Mouse (Mus musculus) heart, adult 11 months (tissue): ENCODE measurements at regions not wholly inside any gene's neighbourhood (a gene's known extent, or its start where the extent isn't known, plus 50 kb on each side); places are given as distances from the start of the nearest gene placed in this dataset.

Source experiments
- DNase-seq: peaks from one replicate; pipeline ENCODE4 v3.0.0; 2022

GRCm38 (mm10) chr12:106504285-106504684, 494.3 kb downstream of the Vrk1 start:
- DNase-seq: no peak

DNA sequence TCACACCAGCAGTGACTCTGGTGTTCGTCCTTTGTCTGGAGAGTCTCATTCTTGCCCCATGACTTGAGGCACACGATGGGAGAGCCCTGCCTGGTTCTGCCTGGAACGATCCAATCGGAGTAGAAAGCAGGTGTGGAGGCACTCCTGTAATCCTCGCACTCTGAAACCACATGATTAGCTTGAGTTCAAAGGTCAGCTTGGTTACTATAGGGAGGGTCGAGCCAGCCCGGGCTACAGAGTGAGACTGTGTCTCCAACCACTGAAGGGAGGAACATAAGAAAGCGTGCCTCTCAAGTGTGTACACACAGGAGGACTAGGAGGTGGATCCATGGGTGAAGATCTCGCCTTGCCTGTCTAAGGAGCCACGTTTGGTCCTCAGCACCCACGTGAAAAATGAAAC, 504.0 kb downstream of the Vrk1 start:
- no peak for DNase-seq

- no peak for DNase-seq
Measured at GRCm38 (mm10) chr12:106515257-106515788, 505.3 kb downstream of the Vrk1 start.

DNA sequence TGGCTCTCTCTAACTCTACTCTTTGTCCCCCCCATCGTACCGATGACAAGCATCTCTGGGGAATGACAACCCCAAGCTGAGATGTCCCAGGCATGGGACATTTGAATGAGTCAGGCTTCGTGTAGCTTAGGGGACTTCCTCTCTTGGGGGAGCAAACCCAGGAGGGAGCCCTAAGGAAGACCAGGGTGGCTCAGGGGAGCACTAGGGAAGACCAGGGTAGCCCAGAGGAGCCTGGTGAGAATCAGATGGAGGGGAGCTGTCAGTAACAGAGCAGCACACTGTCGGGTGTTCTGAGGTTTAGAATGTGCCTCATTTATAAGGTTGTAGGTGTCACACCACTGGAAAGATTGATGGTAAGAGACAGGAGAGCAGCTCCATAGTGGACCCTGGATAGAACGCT, 509.1 kb downstream of the Vrk1 start:
- no peak for DNase-seq

GRCm38 (mm10) chr12:106524411-106524810, 514.4 kb downstream of the Vrk1 start:
- DNase-seq: peak; percentile 55

DNA sequence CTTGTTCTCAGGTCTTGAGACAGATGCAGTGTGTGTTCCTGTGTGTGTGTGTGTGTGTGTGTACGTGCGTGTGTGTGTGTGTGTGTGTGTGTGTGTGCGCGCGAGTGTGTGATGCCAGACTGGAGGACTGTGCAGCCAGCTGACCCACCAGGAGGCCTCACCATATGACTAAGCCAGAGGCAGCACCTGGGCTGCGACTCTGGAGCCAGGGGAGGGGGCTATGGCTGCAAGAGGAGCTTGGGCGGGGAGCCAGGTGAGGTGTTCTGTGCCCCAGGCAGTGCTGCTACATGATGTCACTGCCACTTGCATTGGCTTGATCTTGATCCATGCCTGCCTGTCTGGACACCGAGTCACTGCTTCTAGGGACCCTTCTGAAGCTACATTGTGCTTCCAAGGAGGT, 517.1 kb downstream of the Vrk1 start:
- peak; percentile 67 for DNase-seq

DNA sequence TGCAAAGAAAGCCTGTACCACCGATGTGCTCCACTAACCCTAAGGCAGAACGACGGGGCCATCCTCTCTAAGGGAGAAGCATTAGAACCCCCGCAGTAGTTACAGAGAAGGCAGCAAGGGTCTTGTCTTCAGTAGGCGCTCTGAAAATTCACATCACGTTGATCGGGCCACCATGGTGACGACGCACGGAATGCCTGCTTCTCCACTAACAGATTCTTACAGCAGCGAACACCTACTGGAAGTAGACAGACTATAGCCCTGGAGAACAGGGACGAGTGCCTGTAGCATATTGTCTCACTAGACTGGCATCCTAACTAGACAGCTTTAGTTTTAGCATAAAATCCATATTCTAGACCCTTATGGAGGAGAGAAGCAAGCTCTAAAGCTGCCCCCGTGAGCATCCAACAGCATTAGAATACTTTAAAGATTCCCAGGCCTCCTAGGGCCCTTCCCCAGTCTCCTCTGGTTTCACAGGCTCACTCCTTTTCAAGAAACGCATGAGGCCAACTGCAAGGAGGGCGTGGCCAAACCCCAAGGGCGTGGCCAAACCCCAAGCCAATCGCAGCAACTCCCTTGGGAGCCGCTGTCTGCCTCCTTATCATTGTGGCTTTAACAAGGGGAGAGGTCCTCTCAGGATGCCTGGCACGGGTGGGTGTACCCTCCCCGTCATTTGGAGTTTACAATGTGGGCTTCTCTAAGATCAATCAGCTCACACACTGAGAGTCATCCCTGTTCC, 517.8 kb downstream of the Vrk1 start:
- peak; percentile 50 for DNase-seq

- peak; percentile 25 for DNase-seq
Measured at GRCm38 (mm10) chr12:106528521-106528920, 518.5 kb downstream of the Vrk1 start.

- DNase-seq: peak; percentile 42
Measured at GRCm38 (mm10) chr12:106529175-106529574, 519.1 kb downstream of the Vrk1 start.

GRCm38 (mm10) chr12:106535086-106535485, 525.1 kb downstream of the Vrk1 start:
- peak; percentile 59 for DNase-seq

DNA sequence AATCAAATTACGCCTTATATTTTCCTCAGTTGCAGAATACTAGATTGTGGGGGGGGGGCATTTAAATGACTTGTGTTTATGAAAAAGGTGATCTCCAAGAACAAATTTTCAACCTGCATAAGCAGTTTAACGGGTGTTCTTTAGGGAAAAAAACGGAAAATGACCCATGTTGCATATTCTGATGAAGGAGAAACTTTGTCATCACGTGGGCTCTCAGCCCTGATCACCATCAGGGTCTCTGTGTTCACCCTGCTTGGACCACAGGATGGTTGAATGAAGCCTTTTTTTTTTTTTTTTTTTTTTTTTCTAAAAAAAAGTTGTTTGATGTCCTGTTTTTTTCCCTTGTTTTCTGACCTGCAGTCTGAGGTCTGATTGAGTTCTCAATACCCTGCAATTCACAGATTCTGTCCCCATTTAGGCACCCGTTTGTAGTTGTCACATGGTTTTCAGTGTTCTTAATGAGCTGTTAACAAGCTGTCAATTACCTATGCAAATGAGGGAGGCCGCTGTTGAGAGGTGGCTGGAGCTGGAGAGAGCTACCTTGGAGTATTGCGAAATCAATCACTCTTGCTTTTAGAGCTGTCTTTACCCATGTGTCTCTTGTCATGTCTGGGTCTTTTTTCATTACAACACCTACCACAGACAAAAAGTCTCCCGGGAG, 525.7 kb downstream of the Vrk1 start:
- peak; percentile 77 for DNase-seq

DNA sequence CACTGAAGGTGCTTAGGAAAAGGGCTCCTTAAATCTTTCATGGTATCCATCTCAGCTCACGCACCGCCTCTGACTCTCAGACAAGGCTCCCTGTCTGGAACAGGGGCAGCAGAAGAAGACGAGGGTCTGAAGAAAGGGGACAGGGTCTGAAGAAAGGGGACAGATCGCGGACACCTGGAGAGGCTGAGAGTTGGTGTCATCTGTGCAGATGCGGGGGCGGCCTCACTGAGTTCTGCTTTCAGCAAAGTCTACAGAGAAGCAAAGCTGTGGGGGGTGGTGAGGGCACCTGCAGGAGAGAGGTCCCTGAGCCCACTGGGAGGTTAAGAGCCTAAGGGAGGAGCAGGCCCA, 526.2 kb downstream of the Vrk1 start:
- DNase-seq: no peak

GRCm38 (mm10) chr12:106540003-106540402, 530.0 kb downstream of the Vrk1 start:
- peak; percentile 29 for DNase-seq

DNA sequence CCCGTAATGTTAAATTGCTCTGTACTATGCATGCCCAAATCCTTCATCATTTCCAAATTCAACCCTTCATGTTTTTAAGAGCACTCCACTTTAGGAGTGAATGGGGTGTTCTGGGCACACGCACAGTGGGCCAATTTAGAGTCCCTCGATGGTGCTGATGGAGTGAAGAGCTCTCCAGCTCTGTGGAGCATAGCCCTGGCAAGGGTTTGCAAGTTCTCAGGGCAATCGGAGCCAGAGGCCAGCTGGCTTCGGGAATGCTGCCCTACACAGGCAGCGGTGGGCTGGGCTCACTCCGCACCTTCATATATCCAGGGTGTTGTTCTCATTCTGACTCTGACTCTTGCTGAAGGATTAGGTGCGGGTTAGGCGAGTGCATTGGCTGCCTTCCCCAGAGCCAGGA, 549.5 kb downstream of the Vrk1 start:
- DNase-seq: peak; percentile 83

DNA sequence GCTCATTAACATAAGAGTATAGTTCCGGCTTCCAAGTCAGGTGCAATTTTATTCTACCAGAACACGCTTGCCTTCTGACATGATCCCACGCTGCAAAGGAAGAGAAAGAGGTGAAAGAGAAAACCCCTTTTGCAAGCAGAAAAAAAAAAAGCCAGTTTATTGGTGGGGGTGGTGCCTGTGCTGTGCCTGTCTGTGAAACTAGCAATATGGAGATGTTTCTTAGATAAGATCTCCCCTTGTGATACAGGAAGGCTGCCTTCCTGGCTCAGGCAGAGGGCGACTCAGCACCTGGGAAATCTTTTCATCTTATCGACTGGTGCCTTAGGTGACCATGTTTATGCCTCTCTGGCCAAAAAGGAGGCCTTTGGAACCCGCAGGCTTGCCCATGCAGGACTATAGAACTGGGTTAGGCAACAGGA, 555.2 kb downstream of the Vrk1 start:
- peak; percentile 66 for DNase-seq

DNA sequence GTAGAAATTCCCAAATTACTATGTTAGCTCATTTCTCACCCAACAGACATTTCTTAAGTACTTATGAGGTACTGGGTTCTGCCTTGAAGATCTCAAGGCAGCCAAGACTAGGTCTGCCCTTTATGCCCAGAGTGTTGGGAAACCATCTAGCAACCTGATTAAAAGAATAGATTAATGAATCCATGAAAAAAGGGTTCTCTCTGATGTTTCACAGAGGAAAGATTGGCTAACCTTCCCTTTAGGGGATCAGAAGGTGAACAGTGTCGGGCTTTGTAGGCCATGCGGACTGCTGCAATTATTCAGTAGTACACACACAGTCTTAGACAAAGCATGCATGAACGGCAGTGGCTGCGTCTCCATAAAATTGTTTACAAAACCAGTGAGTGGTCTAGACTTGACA, 556.3 kb downstream of the Vrk1 start:
- no peak for DNase-seq

DNA sequence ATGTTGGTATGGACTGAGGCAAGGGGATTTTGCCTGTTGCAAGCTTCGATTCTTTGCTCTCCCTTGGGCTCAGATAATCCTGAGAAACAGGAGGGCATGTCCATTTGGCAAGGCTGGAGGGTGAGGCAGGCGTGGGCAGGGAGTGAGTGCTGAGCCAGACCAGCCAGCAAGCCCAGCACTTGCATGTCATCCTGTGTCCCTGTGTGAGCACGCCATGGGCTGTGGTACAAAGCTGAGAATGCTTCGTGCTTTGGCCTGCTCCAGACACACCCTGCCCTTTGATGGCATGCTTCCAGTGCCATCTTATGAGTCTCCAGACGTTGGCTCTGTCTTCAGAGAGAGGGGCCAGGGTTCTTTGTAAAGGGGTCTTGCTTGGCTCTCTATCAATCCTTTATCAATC, 557.1 kb downstream of the Vrk1 start:
- peak; percentile 85 for DNase-seq

DNA sequence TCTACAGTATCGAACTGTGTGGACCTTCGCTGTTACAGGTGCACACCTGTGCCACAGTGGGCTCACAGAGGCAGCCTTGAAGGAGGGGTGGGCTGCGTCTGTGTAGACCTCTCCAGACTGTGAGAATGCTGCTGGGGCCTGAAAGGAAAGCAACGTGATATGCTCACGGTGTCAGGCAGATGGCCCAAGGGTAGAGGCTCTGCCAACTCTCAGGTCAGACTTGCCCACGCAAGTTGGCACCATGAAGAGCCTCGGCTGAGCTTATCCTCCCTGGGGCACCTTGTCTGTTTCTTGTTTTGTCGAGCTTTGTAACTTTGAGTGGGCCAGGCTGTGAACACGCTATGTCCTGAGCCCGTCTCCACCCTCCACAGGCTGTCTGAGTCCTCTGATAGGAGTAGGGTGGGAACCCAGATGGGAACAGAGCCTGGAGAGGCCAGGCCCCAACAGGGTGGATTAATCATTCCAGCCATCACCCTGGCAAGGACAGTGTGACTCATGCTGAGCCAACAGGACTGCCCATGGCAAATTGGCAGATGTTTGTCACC, 558.6 kb downstream of the Vrk1 start:
- peak; percentile 77 for DNase-seq

- DNase-seq: peak; percentile 46
Measured at GRCm38 (mm10) chr12:106572956-106573355, 562.9 kb downstream of the Vrk1 start.

DNA sequence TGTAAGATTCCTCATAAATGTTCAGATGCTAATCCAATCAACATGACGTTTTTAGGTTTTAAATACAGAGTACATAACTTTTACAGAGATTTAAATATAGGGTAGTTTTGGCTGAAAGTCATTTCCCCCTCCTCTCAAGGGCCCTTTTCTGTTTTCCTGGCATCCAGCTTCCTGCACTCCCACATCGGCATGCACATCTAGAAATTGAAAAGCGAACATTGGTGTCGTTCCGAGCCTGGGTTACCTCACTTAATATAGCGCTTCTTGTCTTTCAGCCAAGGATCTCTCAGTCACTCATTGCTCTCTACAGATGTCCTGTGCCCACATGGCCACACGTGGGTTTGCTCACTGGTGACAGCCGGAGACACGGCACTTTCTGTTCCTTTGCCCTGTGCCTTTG, 572.7 kb downstream of the Vrk1 start:
- DNase-seq: no peak

DNA sequence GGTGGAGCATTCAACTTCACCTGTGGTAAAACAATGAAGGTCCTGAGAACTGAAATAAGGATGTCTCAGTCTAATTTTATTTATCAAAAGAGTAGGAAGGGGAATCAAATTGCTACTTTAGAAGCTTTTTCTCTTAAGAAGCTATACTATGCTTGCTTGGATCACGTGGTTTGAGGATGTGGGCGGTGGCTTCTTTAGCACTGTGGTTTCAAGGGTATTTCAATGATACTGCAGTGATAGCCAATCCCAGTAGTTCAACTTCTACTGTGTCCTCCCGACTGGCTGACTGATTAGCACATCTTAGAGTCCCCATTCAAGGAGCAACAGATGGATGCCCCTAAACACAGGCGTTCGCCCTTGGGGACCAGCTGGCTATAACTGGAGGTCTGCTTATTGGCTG, 575.6 kb downstream of the Vrk1 start:
- DNase-seq: no peak

DNA sequence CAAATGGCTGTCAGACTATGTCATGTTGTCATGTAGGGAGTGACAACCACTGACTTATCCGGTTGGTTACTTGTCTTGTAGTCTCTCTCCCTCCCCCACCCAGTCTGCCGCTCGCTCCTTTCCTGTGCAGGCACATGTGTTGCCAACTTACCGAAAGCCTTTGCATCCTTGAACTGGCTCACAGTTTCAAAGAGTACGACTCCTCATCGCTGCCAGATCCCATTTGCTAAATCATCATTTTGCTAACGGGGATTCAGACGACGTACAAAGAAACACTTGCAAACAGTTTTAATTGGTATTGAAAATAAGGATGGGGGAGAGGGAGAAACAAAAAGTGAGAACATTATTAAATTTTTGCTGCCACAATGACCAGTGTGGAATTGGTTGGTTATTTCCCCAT, 582.7 kb downstream of the Vrk1 start:
- DNase-seq: no peak

DNA sequence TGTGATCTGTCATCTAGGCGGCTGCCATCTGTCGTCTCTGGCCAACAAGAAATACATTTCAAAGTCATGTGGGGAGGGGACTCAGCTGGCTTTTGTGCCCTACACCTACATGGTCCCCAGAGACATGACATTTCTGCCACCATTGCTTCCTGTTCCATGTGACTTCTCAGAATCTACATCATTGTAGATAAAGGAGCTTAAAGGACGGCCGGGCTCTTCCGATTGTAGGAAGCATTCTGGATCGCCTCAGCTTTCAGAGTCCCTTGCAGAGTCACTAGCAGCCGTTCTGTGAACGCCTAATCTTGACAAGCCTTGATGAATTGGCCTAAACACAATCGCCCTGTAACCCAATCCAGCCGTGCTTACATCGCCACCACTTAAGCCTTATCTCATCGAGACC, 587.6 kb downstream of the Vrk1 start:
- no peak for DNase-seq

DNA sequence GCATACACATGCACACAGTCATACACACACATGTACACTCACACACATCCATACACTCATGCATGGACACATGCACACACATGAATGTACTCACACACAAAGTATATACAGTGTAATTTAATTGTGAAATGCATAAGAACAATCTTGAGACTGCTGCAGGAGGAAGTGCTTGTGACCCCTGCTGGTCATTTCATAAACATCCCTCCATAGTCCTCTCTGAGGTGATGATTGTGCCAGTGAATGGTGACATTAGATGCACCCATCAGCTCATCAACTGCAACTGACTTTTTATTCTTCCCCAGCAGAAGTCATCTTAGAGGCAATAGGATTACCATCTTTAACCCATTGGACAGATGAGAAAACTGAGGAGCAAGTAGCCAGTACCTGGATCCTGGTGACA, 597.2 kb downstream of the Vrk1 start:
- no peak for DNase-seq
